Mouse (Mus musculus): ENCODE measurements around the gene Adcyap1. TPM values are rescaled to one million over a fixed set of nuclear protein-coding genes. Genes with fewer than 3 reads are reported as not detected.
A peak's percentile ranks its signal among the peaks of the same experiment; 100 is the strongest.

Adcyap1 gene
- polyA plus RNA-seq, 1 experiment from 2014 or later: 0.65 TPM

DNA sequence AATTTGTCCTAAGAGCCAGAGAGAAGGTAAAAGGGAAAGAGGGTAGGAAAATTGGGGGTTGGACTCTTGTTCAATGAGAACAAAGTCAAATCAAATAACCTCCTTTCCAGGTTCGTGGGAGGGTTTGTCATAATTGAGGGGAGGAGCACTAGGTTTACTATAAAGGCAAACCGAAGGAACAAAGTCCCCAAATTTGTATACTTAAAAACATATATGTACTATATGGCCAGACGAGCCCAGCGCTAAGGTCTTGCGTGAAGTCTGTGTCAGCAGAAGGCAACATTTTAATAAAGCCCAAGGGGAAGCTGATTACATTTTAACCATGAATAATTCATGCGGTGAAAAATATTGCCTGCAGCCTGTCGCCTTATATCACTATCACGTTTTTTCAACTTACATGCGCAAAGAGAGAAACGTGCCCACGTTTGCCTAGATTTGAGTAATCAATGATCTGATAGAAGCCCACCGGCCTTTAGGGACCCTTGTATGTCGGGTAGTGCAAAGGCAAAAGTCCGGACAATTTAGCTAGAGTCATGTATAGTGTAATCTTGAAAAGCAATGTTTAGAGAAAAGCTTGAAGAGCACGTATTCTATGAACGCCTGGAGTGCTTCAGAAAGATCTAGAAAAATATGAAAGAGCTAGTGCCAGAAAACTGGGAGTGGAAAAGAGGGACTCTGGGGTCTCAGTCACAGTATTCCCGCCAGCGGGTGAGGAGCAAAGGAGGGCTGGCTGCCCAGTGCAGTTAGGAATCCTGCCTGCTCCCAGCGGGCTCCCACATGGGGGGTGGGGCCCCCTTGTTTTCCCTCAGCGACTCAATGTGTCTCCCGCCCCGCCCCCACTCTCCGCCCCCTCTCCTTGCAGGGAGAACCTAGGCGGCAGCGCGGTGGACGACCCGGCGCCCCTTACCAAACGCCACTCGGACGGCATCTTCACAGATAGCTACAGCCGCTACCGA is 4.5 kb downstream of the Adcyap1 start:
- H3K36me3 ChIP-seq: no peaks in the 10 kb centered on the region
- H3K4me2 ChIP-seq: peak overlapping the region; percentile 53
- under 1% methylated on average over 34 of the region's 34 CpGs for WGBS
- no peaks in the 10 kb centered on the region for H3K9me3 ChIP-seq
- no peak overlapping the region for H3K9ac ChIP-seq
- H3K27ac ChIP-seq: no peak overlapping the region
- no peak for ATAC-seq (ENCODE audit: insufficient read depth, low FRiP score, low read depth)
- H3K4me1 ChIP-seq: peaks cover 17% of the 10 kb centered on the region; the same call in 1 of the 2 replicates
- peaks cover 62% of the 10 kb centered on the region for H3K27me3 ChIP-seq (replicated peaks)
- peak overlapping the region; percentile 31 for H3K4me3 ChIP-seq (replicated peaks)

DNA sequence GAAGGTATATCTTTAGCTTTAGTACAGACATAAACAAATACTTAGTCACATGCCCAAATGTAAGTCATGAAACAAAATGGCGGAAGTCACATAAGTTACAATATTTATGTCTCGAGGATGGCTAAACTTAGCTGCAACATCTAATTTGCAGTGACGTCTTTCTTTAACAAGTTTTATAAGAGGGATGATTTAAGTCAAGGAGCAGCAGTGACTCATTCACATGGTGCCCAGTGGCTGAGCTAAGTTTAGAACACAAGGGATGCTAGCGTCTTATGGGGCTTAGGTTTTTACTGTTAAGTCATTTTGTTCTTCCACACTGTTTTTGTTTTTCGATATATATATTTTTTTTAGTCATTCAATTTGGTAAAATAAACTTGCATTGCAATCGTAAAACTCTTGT is 19.0 kb downstream of the Adcyap1 start:
- no peak overlapping the region for H3K27ac ChIP-seq
- no peak for ATAC-seq (ENCODE audit: insufficient read depth, low FRiP score, low read depth)
- no peak overlapping the region for H3K4me2 ChIP-seq
- H3K9ac ChIP-seq: no peak overlapping the region
- H3K9me3 ChIP-seq: no peaks in the 10 kb centered on the region
- no peaks in the 10 kb centered on the region for H3K27me3 ChIP-seq (replicated peaks)
- no peak overlapping the region for H3K4me3 ChIP-seq (replicated peaks)
- no peaks in the 10 kb centered on the region for H3K4me1 ChIP-seq
- no peaks in the 10 kb centered on the region for H3K36me3 ChIP-seq
- WGBS: 80% methylated on average over 6 of the region's 6 CpGs

DNA sequence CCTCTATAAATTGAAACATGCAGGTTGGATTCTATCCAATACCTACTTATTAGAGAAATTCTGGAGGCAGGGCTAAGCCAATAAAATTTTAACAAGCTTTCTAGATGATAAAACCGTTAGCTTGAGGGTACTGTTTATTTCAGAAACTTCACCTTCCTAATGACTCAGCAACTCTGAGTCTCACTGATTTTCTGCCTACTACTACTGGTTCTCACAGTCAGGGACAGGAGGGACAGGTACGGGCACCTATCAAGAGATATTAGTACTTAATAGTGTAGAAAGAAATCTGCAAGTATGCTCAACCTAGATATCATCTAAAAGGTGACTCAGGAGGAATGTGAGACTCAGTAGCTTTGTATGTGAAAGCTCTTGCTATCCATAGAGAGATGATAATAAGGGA is 19.8 kb downstream of the Adcyap1 start:
- H3K9ac ChIP-seq: no peak overlapping the region
- no peaks in the 10 kb centered on the region for H3K9me3 ChIP-seq
- no peaks in the 10 kb centered on the region for H3K36me3 ChIP-seq
- H3K4me1 ChIP-seq: no peaks in the 10 kb centered on the region
- no peak overlapping the region for H3K27ac ChIP-seq
- H3K4me3 ChIP-seq (replicated peaks): no peak overlapping the region
- H3K4me2 ChIP-seq: no peak overlapping the region
- 66% methylated on average over 2 of the region's 2 CpGs for WGBS
- no peak for ATAC-seq (ENCODE audit: insufficient read depth, low FRiP score, low read depth)
- H3K27me3 ChIP-seq (replicated peaks): no peaks in the 10 kb centered on the region

DNA sequence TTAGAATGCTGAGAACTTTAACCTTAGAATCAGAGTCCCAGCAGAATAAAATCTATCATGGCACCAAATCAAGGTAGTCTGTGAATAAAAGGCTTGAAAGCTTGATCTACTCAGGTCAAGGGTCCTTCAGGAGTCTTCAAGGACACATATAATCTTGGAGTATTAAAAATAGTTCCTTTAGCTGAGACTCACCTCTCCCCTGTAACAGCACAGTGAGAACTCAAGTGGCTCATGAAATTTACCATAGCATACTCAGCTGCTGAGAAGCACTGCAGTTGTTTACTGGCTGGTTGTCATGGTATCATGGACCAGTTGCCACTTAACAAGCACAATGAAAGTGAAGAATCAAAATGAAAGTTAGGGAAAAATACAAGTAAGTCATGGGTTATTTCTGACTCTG is 38.5 kb downstream of the Adcyap1 start:
- no peak overlapping the region for H3K4me3 ChIP-seq (replicated peaks)
- no peaks in the 10 kb centered on the region for H3K36me3 ChIP-seq
- no peaks in the 10 kb centered on the region for H3K9me3 ChIP-seq
- H3K4me1 ChIP-seq: no peaks in the 10 kb centered on the region
- no peak overlapping the region for H3K9ac ChIP-seq
- no peaks in the 10 kb centered on the region for H3K27me3 ChIP-seq (replicated peaks)
- no peak overlapping the region for H3K27ac ChIP-seq
- ATAC-seq (ENCODE audit: insufficient read depth, low FRiP score, low read depth): no peak
- no peak overlapping the region for H3K4me2 ChIP-seq
